Mouse (Mus musculus) cerebellum, adult 11-12 months (tissue): ENCODE measurements around the gene Stxbp2.
"Not testable (repeated sequence)": the region's sequence is repeated elsewhere in the genome, so short reads cannot be mapped to it uniquely, and the experiment has no call there.

Source experiments
- DNase-seq: peaks from one replicate; pipeline ENCODE4 v3.0.0; 2022

The Stxbp2 gene

GRCm38 (mm10) chr8:3630647-3631477 is at the start of gene Stxbp2:
TSS of gene Stxbp2 (plus strand) at chr8:3630955.
- DNase-seq: peak; percentile 86

- DNase-seq: not testable (repeated sequence)
Observed at GRCm38 (mm10) chr8:3581961-3582360, 48.8 kb upstream of the Stxbp2 start.

- DNase-seq: no peak
Observed at GRCm38 (mm10) chr8:3586452-3586851, 44.3 kb upstream of the Stxbp2 start.

GRCm38 (mm10) chr8:3586993-3587390 is 43.8 kb upstream of the Stxbp2 start, which contains the start of gene Camsap3:
TSS of gene Camsap3 (plus strand) at chr8:3587293.
- no peak for DNase-seq

GRCm38 (mm10) chr8:3587391-3588257 is 43.1 kb upstream of the Stxbp2 start:
- peak; percentile 73 for DNase-seq

- DNase-seq: no peak
Observed at GRCm38 (mm10) chr8:3588258-3588633, 42.5 kb upstream of the Stxbp2 start.

- no peak for DNase-seq
Observed at GRCm38 (mm10) chr8:3593470-3593869, 37.3 kb upstream of the Stxbp2 start.

- no peak for DNase-seq
Observed at GRCm38 (mm10) chr8:3594466-3594865, 36.3 kb upstream of the Stxbp2 start.

- no peak for DNase-seq
Observed at GRCm38 (mm10) chr8:3598054-3598453, 32.7 kb upstream of the Stxbp2 start.

- no peak for DNase-seq
Observed at GRCm38 (mm10) chr8:3599219-3599618, 31.5 kb upstream of the Stxbp2 start.

GRCm38 (mm10) chr8:3600401-3600800 is 30.4 kb upstream of the Stxbp2 start:
- no peak for DNase-seq

- no peak for DNase-seq
Observed at GRCm38 (mm10) chr8:3603439-3603838, 27.3 kb upstream of the Stxbp2 start.

- no peak for DNase-seq
Observed at GRCm38 (mm10) chr8:3606593-3606992, 24.2 kb upstream of the Stxbp2 start.

- DNase-seq: no peak
Observed at GRCm38 (mm10) chr8:3607822-3608221, 22.9 kb upstream of the Stxbp2 start.

- DNase-seq: no peak
Observed at GRCm38 (mm10) chr8:3609046-3609815, 21.5 kb upstream of the Stxbp2 start.

- DNase-seq: no peak
Observed at GRCm38 (mm10) chr8:3609816-3610150, 21.0 kb upstream of the Stxbp2 start.

- DNase-seq: peak; percentile 100
Observed at GRCm38 (mm10) chr8:3621199-3621970, 9.4 kb upstream of the Stxbp2 start, which contains the start of the genes Xab2 and Pet100. TSS of gene Xab2 (minus strand) at chr8:3621316. TSS of gene Pet100 (plus strand) at chr8:3621548.

GRCm38 (mm10) chr8:3622119-3622518 is 8.6 kb upstream of the Stxbp2 start:
- peak; percentile 54 for DNase-seq

GRCm38 (mm10) chr8:3625445-3625844 is 5.3 kb upstream of the Stxbp2 start, which contains the start of gene Pcp2:
TSS of gene Pcp2 (minus strand) at chr8:3625545.
- no peak for DNase-seq

- no peak for DNase-seq
Observed at GRCm38 (mm10) chr8:3626971-3627370, 3.8 kb upstream of the Stxbp2 start.

- DNase-seq: no peak
Observed at GRCm38 (mm10) chr8:3628014-3628413, 2.7 kb upstream of the Stxbp2 start.

- peak; percentile 54 for DNase-seq
Observed at GRCm38 (mm10) chr8:3631478-3631875, 722 bp downstream of the Stxbp2 start.
